Mouse (Mus musculus): ENCODE results near the gene Alx3.

The Alx3 gene

DNA sequence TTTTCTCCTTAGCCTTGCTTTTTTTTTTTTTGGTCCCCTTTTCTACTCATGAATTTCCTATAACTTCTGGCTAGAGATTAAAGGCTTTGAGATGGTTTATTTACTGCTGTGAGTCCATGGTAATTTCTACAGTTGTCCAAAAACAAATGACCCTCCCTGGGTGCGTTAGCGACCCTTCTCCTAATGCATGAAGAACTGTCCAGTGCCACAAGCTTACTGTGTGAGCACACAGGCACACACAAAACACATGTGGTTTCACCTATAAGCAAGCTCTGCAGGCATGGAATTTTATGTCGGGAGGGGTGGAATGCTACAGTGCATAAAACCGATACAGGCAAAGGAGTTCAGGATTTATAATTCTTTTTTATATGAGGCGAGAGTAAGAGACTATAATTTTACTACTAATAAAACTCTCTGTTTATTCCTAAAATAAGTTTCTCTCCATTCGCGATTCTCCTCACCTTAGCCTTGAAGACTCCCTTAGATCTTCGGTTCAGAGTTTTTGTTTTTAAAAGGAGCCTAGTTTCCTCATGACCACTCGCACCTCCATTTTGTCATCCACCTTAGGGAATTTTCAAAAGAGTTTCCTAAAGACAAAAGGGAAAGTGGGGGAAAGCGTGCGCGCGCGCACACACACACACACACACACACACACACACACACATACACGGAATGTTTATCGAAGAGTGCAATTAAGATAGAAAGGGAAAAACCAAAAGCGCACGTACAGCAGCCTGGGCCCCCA, 12.5 kb upstream of the Alx3 start:
- in situ Hi-C loops (cut with MboI, MseI): no loop called here

DNA sequence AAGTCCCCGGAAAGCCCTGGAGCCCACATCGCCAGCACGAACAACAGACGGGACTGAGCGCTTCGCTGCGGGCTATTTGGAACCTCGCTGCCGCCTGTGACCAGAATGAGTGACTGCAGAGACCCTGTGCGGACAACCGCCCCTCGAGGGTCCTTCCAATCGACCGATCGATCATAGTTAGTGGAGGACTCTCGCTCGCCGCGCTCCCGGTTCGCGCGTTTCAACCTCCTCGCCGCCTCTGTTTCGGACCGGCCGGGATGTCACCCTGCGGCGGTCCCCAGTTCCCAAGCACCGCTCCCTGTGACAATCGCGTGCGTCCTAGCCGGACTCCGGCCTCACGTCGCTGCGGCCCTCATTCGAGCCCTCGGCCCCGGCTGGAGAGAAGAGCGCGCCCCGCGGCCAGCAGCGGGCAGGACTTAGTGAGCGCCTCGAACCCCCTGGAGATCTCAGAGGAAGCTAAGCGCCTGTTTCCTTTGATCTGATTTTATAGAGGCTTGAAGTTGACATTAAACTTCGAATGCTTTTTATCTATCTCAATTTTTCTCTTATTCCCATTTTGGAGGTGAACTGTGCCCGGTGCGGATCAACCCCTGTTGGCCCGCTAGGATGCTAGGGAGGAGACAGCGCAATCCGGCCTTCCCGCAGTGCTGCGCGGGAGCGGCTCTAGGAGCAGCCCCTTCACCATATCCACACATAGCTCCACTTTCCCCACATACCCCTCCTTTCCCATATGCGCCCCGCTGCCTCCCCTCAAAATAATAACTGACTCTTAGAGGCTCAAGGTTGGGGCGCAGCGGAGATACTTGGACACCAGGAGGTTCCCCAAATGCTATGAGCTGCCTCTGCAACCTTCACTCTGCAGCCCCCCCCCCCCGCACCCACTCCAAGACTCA, 11.7 kb upstream of the Alx3 start:
- in situ Hi-C loops (cut with MboI, MseI): no loop called here

DNA sequence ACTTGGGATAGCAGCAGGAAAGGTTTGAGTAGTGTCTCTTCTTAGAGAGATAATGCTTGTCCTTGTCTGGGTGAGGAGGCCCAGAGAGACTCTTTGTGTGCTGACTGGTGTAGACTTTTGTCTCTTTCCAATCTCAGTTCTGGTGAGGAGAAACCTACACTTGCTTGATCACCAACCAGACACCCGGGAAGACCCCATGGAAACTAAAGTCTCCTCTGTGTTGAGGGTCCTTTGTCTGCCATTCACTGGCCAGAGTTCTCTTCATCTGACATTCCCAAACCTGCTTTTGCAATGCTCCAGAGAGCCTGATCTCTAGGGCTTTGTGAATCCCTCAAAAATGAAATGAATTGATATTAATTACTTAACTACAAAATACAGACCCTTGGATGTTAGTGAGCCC, 10.9 kb upstream of the Alx3 start:
- in situ Hi-C loops (cut with MboI, MseI): no loop called here

DNA sequence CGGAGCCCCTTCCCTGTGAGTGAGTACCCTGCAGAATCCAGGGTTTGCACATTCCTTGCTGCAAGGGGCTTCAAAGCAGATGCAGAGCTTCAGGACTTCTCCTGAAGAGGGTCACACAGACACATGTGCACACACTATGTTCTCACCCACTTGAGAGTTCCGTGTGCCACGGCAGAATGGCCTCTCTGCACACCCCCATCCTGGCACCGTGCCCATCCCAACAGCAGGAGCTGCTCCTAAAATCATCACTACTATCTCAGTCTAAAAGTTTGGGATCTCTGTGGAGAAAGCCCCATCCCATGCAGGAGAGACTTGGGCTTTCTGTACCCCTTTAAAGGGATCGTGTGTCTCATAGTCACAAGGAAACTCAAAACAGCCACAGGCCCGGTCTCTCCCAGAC, 8.3 kb upstream of the Alx3 start:
- in situ Hi-C loops (cut with MboI, MseI): no loop called here

DNA sequence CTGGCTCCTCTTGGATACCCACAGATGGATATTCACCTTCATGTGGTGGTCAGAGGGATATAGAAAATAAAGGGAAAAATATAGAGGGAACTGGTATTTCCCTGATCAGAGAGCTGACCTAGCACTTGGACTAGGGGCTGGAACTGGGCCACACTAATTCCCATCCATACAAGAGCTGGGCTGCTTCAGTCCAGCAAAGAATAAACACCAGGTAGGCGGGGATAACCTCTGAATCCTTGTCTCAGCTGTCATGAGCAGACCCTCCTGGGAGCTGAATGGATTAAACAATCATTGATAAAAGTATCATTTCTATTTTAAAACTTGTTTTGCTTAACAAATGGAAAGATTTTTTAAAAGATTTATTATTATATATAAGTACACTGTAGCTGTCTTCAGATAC, 3.2 kb upstream of the Alx3 start:
- in situ Hi-C loops (cut with MboI, MseI): no loop called here

DNA sequence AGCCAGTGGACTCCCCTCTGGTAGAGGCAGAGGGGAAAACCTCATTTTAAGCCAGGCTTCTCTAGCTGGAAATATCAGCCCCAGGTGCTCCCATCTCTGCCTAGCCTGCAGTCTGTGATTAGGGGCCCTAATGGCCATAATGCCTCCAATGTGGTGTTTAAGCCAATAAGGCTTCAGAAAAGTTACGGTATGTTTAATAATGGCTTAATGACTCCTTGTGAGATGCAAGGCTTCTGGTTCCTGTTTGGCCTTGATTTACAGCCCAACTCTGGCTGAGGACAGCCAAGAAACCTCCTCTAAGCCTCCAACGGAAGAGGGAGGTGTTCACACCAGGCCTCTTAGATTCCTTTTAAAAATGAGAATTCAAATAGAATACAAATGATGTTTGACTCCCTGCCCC, 1.2 kb upstream of the Alx3 start:
- in situ Hi-C loops (cut with MboI, MseI): no loop called here

DNA sequence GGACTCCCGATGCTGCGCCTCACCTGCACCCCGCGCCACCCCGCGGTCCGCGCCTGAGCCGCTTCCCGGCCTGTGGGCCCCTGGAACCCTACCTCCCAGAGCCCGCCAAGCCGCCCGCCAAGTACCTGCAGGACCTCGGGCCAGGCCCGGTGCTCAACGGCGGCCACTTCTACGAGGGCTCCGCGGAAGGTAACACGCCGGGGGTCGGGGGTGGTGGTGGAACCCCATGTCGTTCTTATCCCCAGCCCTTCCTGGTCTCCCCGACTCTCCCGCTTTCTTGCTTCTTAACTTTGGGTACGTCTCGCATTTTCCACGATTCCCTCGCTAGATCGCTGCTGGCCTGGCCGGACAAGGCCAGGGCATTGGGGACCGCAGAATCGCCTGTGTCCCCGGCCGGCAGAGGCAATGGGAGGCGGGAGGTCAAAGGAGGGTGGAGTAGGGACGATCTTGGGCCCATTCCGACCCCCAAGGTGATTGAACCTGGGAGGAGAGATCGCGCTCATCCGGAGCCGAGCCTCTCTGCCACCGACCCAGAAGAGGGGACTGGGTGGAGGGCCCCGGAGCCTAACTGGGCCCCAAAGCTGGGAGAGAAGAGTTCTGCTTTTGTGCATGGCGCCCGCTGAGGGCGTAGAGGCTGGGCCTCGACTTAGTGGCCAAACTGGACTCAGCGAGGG, 570 bp downstream of the Alx3 start:
- in situ Hi-C loops (cut with MboI, MseI): no loop called here

DNA sequence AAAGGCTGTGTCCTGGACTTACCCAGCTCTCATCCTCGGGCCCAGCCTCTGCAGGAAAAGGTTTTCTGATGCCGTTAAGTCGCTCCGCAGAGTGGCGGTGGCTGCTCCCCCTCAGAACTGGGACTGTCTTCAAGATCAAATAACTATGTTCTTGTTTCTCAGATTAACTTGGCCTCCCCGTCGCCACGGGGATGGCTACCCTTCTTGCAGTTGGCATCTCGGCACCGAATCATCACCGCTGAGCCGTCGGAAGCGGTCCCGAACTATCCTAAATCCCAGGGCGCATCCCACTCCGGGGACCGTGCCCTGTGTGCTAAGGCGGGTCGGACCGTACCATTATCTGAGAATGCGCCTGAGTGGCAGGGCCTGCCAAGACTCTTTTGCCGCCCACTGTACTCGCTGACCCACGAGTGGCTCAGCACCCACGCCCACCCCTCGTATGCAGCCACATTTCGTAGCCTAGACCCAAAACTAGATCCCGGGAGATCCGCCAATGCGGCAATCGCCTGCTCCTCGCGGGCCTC, 1.2 kb downstream of the Alx3 start:
- in situ Hi-C loops (cut with MboI, MseI): no loop called here

DNA sequence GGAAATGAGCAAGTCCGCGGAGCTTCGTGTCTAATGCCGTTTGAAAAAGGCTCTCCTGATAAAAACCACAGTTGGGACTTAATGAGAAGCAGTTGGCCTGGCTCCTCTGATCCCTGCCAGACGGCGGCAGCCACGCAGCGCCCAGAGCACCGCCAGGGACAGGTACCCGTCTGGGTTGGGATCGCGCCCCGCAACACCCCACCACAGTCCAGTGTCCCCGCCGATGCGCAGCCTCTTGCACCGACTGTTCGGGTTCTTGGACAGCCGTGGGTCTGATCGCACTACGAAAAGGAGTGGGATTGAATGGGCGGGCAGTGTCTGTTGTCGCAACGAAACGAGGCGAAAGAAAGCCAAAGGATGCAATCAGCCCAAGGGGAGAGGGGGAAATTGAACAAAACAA, 1.7 kb downstream of the Alx3 start:
- in situ Hi-C loops (cut with MboI, MseI): no loop called here

DNA sequence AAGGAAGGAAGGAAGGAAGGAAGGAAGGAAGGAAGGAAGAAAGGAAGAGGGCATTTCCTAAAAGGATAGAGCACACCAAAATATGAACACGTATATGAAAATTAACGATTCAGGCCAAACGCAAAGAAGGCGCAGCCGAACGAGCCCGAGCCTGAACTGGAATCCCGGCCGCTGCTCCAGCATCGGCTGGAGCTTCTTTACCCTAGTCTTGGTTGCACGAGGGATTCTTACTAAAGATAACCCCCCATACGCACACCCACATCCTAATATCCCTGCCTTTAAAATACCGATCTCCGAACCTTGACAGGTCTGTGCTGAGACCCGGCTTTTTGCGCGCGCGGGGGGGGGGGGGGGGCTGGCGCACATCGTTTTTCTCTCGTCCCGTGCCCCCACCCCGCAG, 2.3 kb downstream of the Alx3 start:
- in situ Hi-C loops (cut with MboI, MseI): no loop called here

DNA sequence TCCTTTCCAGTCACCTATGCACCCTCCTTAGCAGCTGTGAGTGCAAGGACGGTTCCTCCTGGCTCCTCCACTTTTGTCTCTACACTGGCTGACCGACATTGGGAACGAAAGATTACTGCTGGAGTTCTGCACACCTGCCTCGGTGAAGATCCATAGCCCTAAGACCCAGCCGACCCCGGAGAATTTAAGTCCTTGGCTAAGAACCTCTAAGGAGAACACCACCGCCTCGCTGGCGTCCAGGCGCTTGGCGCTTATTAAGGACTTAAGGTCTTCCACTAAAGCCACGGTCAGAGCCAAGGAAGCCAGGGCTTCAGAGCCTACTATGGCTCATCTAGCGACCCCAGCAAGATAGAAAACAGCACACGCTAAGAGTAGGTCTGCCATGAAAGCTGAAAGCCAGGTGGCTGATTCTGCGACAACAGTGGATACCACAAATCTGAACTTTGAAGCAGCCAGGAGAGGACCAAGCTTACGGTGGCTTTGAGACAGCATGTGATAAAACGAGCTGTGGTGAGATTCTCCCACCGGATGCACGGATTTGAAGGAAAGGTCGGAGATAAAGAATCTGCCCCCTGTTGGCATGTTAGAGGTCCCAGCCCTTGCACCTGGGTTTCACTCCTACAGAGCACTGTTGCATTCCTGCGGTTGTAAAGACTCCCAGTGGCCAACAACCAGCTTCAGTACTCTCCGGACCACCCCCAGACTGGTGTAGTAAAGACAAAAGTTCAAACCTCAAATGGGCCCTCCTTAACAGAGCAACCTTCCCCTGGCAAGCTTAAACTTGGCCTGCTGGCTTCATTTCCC, 3.0 kb downstream of the Alx3 start:
- in situ Hi-C loops (cut with MboI, MseI): no loop called here

DNA sequence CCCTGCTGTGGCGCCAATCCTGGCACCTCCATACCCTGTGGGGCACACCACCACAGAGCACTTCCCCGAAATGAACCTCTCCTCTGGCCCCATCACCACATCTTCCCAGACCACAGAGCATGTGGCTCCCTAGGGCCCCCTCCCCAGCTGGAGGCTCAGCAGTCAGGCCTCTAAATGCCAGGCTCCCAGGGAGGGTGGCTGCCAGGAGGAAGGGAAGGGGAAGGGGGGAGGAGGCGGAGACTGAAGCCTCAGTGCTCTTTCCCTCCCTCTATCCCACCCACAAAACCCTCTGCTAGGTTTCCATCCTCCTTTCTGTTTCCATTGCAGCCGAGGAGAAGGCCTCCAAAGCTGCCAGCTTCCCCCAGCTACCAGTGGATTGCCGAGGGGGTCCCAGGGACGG, 5.3 kb downstream of the Alx3 start:
- in situ Hi-C loops (cut with MboI, MseI): no loop called here

DNA sequence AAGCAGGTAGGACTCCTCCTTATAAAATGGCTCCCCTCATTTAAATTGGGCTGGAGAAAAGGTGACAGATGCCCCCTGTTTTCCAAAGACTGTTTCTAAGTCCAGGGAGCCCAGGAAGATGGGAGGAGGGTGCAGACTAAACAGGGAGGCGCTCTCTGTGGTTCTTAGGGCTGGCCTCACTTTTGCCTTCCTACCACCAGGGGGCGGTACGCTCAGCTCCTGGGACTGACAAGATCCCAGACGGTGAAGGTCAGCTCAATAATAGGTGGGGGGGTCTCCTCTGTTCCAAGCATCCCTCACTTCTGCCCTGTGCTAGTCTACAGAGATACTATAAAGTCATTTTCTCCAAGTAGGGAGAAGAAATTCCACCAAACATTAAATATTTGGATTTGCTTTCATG, 10.5 kb downstream of the Alx3 start:
- in situ Hi-C loops (cut with MboI, MseI): no loop called here

DNA sequence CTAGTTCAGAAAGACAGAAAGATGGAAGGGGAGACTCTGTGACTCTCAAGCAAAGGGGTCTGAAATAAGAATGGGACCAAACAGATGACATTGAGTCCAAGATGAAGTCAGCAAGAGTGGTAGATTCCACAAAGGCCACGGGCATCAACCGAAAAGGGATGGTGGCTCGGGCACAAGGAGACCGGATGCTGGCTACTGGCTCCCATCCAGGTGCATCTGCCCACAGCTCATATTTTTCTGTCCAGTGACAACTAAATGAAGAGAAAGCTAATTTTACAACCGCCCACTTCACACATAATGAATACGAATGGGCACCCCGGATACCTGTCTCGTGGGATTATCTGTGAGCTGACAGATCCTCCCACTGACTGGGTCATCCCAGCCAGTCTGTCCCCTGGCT, 12.4 kb downstream of the Alx3 start:
- in situ Hi-C loops (cut with MboI, MseI): no loop called here

DNA sequence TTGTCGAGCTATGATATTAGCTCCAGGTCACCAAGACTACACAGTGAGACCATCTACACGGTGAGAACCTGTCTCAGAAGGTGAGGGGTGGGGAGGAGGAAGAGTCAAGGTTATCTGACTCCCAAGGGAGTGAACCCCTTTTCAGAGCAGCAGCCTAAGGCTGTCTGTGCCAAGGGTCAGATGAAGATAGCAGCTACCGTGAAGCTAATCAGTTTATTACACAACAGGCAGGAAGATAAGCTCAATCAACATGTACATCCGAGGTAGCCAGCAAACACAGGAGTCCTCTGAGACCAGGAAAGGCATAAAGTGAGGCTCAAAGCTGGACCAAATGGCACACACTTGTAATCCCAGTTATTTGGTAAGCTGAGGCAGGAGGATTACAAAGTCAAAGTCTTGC, 14.0 kb downstream of the Alx3 start:
- in situ Hi-C loops (cut with MboI, MseI): no loop called here

DNA sequence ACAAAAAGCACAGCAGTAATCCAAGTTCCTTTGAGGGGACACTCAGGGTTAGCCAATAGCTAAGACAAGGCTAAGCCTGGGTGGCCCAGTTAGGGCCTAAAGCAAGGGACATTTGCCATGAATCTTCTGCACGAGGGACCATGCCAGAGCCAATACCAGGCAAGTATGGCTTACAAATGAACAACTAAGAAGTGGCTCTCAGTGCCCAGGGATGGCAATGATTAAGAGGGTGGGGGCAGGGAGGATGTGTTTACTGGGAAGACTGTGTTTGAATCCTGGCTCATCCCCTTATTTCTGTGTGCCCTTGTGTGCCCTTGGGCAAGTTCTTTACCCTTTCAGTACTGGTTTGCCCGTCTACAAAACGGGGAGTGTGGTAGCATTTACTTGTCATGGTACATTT, 14.5 kb downstream of the Alx3 start:
- in situ Hi-C loops (cut with MboI, MseI): no loop called here

DNA sequence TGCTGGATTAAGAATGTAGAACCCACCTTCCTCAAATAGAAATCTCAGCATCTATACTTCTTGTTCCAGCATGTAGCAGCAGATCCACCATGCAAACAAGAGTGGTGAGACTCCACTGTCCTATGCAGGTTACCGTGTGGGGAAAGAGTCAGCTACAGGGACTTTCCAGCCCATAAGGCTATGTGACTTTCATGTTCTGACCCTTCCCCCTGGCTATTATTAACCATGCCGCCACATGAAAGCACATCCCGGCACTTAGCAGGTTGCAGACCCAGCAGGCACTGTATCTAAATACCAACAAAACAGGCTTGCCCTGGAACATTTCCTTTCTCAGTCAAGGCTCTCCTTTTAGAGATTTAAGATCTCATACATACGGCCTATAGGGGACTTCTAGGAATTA, 16.6 kb downstream of the Alx3 start:
- in situ Hi-C loops (cut with MboI, MseI): no loop called here

DNA sequence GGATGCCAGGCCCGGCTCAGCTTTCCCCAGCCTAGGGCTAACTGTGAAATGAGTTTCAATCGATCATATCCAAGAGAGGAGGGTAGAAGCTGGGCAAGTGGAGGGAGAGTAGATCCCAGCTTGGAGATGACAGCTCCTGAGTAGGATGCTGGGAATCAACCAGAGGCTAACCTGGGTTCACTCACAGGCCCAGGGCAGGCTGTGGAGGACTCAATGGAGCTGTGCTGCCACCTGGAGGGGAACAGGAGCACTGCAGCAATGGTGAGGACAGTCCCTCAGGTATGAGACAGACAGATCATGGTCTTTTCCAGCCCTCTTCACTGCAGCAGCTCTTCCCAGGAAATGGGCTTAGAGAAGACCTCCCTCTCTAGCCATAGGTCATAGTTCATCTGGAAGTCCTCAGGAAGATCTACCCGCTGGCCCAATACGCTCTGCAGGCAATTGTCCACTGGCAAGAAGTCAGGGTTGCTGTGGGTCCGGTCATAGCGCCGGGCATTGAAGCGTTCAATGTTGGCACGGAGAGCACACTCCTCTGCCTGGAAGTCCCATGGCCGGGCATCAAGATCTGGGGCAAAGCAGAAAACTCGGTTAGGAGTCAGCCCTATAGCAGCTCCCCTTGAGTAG, 18.2 kb downstream of the Alx3 start:
- in situ Hi-C loops (cut with MboI, MseI): no loop called here

DNA sequence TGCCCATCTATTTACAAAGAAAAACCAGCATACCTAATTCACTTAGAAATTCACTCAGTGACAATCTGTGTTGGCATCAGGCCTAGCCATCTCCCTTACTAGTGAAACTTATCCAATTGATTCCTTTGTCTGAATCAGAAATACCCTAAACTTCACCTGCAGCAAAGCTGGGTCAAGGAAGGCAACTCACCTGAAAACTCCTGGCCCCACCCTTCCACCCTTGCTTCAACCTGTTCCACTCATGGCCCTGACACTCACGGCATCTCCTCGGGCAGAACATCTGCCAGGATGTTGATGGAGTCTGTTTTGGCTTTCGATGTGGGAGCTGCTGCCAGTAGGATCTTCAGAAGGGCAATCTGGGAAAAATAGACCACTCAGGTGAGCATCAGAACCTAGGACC, 23.0 kb downstream of the Alx3 start:
- in situ Hi-C loops (cut with MboI, MseI): no loop called here

DNA sequence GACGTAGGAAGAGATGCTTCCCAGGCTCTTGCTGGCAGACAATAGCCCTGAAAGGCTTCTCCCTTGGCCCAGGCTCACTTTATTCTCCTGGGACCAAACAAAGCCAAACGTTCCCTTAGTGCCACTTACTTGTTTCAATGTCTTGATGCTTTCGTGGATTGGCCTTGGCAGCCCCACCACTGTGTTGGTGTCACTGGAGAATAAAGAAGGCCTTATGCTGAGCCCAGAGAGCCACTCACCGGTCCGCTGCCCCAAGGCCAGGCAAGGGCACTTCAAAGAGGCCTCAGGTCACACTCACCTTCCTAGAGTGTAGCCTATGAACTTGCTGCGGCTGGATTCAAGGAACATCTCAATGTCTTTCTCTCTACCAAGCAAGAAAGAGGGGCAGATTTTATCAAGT, 25.1 kb downstream of the Alx3 start:
- in situ Hi-C loops (cut with MboI, MseI): no loop called here

All from T-helper 17 cell (primary cell).